Mouse (Mus musculus): ENCODE results near the gene Vps53.

- no peak for TF ChIP-seq POLR2A (IDR thresholded peaks at IDR 0.05; ENCODE audit: borderline replicate concordance, insufficient read depth, low read length)
- no peak for TF ChIP-seq CTCF (IDR thresholded peaks at IDR 0.05; ENCODE audit: borderline replicate concordance, insufficient read depth, low read depth, low read length)
These were observed 45.6 kb upstream of the Vps53 start for GRCm38 (mm10) chr11:76225051-76225450.
